Mouse (Mus musculus) left cerebral cortex, adult 11 months (tissue): ENCODE measurements at regions not wholly inside any gene's neighbourhood (a gene's known extent, or its start where the extent isn't known, plus 50 kb on each side); places are given as distances from the start of the nearest gene placed in this dataset.
A peak's percentile ranks its signal among the peaks of the same experiment; 100 is the strongest.

Source experiments
- DNase-seq: peaks from one replicate; pipeline ENCODE4 v3.0.0; 2022; ENCODE audit warnings: low spot score

DNA sequence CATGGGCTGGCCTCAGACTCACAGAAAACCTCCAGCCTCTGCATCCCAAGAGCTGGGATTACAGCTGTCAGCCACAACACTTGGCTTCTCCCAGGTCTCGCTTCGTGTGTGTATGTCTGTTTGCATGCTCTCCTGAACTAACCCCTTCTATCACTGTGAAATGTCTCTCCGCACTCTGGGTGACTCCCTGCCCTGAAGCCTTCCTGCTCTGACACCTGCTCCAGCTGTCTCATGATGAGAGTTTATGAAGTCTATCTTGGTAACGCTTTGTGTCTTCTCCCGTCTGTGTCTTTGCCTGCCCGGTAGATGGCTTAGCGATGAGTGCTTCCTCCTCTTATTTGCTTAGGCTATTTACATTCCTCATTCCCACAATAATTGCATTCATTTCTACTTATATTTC, 133.0 kb downstream of the Ndufa10 start:
- no peak for DNase-seq

DNA sequence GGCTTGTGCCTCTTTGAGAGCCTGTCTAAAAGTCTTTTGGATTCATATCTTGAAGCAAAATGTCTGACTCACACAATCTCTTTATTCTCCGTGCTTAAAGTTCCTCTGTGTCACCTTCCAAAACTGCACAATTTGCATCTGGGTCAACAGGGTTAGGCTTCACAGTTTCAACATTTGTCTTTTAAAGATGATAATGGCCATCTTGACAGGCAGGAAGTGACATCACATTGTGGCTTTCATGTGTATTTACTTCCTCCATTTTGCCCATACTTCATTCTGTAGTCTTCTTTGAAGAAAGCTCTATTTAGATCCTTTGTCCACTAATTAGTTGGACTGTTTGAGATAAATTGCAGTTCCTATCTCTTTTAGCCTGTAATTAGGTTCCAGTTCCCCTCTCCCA, 135.1 kb downstream of the Ndufa10 start:
- no peak for DNase-seq

DNA sequence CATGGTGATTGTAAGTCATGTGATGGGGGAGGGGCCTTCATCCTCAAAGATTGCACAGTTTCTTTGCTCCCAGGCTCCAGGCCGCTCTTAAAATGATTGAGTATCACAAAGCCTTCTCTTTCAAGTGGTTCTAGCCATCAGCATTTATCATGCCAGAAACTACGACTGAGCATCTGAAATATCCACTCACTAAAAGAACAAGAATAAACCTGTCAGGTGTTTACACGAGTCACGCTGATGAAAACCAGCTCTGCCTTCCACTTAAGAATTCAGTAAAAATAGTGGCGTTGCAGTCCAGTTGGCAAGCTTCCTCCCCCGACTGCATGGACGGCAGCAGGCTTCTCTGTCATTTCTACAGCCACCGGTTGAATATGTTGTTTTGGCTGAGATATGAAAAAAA, 136.2 kb downstream of the Ndufa10 start:
- DNase-seq = no peak

DNA sequence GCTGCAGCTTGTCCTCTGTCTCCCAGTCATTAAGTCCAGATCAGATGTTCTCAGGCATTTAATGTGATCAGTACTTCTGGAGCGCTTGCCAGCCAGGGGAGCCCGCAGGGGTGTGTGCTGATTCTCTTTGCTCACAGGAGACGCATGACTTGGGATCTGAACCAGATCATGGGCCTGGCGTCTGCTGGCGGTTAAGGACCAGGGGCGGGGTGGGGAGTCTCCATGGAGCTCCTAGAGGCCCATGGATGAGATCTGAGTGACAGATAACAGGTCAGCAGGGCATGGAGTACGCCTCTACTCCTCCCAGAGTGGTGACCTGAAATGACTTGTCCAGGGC, 136.7 kb upstream of the Hdac4 start:
- no peak for DNase-seq

DNA sequence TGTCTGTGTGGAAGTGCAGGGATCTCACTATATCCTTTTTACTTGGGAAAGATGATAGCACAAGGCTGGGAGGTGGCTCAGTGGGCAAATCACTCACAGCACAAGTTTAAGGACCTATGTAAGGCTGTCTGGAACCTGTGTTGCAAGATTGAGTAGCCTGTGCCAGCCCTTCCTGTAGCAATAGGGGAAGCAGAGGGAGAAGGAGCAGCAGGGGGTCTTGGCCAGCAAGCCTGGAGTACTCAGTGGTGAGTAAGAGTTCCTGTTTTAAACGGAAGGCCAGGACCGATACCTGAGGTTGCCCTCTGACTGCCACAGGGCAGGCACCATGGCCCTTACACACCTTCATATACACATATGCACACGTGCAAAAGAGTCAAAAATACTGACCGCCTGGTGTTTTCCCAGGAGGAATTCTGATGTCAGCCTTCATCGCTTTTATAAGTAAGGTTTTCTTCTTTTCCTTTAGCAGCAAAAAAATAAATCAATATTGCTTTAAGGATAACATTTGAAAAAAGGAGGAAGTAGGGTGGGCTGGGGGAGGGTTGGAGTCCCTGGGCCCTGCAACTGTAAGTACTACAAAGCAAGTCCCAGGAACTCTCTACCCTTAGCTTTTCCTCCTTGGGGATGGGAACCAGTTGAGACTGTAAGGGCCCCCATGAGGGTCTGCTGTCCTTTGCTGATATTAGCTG, 136.2 kb upstream of the Hdac4 start:
- no peak for DNase-seq

DNA sequence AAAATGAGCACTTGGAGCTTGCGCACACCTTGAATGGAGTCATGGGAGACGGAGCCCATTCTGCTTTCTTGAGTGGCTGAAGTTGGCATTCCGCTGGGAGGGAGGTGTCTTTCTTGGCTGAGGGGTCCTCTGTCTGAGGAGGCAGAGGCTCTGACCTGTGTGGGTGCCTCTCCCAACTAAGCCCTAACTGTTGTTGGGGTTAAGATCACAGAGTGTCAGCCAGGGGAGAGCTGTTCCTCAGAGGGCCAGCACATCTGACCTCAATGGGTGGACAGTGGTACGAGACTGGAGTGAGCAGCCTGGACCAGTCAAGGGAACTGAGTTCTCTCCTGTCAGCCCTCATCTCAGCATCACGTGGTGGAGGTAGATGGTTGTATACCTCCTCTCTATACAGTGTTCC, 134.7 kb upstream of the Hdac4 start:
- DNase-seq = no peak

DNA sequence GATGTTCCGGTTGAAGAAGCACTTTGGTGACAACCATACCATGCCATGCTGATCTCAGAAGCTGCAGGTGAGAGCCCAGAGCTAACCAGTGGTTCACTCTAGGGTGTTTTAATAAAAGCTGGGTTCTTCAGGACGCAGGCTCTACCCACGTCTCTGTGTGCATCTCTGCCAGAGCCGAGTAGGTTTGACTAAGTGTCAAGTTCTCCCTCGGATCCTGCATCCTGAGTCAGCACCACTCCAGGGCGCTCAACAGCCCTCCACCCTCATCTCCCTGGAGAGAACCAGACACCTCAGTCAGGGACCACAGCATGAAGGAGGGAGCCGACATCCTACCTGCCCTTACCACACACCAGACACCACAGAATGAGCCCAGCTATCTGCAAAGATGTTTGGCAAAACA, 134.0 kb upstream of the Hdac4 start:
- no peak for DNase-seq

DNA sequence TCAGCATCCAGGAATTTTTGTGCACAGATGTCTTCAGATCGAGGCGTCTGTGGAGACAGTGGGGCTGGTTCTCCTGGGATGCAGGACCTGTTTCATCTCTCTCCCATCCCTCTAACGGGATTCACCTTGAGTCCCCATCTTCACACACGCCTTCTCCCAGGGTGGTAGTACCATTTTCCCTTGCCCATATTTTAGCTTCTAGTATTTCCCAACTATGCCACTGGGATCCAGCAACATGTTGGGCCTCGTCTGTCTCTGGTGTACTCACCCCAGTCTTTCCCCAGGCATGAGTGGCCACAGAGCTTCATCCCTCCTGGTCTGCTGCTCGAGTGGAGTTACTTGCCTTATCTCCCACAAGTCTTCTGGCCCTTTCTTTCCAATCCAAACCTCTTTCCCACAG, 131.6 kb upstream of the Hdac4 start:
- no peak for DNase-seq

DNA sequence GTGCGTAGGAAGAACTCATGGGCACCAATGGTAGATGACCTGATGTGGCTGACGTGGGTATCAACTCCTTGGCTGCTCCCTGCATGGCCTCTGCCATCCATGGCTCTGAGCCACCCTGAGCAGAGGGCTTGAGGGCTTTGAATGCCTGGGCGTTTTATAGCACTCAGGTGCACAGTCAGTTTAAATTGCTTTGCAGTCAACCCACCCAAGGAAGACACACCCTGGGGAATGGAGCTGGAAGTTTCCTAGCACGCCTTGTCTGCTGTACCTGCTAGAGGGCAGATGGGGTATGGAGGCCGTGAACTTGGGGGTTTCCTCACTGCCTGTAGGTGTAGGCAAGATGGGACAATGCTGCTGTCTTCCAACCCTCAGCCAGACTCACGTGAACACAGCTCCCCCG, 129.8 kb upstream of the Hdac4 start:
- no peak for DNase-seq

DNA sequence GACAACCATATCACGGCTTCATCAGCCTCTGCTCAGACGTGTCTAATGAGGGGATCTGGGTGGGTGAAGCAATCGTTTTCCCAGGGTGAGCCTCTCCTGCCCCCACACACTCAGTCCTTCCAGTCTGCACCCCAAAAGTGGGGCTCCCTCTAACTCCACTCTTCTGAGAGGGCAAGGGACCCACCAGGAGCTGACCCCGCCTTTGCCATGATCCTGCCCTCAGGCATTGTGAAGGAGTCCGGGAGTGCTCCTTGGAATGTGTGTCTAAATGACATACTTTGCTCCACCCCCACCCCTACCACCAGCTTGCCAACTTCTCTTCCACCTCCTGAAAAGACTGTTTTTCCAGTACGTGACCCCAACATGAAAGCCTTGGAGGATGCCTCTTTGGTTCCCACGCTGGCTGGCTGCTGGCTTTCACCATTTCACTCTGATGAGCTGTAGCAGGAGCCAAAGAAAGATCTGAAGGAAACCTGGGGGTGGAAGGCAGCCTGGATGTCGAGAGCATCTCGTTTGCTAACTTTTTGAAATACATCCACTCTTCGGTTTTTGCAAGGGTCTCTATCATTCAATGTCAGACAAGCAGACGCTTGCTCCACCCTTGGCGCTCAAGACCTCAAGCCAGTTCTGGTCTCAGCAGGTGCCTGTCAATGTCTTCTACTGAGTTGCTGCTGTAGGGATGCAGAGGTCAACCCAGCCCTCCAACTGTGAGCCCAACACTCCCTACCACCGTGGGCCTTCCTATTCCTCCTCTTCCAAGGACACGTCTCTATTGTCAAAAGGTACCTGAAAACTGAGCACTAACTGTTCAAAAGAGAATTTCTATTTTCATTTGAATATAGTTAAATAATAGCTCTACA, 128.8 kb upstream of the Hdac4 start:
- no peak for DNase-seq

DNA sequence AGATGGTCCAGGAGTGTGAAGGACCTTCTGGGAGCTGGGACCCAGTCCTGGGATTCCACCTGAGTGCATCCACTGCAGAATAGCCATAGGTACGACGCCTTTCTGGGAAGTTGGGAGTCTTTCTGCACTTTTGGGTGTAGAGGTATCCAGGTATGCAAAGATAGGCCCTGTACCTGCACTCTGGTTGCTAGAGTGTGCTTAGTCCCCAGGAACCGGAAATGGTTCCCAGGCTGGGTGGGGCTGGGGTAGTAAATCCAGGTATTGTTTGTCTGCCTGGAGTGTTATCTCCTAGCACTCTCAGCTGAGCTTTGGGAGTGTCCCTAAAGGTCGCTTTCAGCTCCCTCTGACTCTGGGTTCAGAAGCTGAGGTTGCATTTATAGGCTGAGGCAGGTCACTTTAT, 121.6 kb upstream of the Hdac4 start:
- DNase-seq = no peak

DNA sequence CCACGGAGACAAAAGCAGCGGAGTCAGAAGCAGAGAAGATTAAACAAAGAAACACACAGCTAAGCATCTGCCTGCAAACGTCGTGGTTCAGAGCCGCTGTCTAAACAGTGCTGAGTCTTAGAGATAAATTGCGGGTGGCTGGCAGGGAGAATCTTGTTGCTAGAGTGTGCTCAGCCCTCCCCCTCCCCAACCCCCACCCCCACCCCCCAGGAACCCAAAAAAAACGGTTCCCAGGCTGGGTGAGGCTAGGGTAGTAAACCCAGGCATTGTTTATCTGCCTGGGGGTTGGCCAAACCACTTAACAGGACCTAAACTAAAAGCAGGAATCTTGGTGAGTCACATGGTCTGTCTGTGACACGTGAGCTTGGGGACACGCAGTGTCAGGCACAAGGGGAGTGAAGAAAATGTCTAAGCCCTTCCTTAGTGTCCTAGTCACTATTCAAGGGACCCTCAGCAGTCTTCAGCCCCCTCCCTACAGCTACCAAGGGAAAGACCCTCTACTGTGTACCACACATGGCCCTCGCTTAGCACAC, 120.8 kb upstream of the Hdac4 start:
- DNase-seq = no peak

DNA sequence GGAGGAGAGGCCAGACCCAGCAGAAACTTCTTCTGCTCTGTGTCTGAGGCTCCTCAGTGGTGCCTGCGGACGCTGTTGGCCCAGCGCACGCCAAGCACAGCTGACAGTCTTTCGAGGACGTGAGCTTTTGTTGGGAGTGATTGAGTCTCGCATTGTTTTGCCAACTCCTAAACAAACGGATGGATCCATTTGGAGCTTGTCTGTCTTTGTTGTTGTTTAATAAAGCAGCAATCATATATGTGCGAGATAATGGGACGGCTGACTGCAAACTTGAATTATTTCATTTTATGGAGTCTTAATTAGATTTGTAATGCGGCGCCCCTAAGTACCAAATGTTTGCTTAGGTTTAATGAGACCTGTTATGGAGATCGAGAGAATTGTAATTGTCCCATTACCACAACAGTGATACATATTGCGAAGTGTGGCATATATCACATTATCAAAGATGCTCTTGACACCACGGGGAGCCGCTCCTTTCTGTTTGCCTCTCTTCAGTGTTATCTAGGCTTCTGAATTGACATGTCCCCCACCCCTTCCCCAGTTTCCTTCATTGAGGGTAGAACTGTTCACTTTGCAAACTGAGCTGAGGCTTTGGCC, 117.6 kb upstream of the Hdac4 start:
- DNase-seq = no peak

DNA sequence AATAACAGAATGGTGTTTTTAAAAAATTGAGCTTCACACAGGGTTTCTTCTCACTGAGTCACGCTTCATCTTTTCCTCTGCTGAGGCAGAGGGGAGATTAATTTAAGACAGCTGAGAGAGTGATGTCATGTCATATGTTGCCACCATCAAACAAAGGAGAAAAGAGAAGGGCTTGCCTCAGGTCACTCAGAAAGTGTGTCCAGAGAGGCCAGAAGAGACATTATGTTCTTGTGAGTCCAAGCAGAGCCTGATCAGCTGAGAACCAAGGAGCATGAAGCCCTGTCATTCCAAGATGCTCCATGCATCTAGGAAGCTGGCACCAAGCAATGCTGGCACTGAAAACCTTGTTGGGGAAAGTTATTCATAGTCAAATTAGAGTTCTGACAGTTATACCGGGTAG, 114.4 kb upstream of the Hdac4 start:
- DNase-seq = no peak

DNA sequence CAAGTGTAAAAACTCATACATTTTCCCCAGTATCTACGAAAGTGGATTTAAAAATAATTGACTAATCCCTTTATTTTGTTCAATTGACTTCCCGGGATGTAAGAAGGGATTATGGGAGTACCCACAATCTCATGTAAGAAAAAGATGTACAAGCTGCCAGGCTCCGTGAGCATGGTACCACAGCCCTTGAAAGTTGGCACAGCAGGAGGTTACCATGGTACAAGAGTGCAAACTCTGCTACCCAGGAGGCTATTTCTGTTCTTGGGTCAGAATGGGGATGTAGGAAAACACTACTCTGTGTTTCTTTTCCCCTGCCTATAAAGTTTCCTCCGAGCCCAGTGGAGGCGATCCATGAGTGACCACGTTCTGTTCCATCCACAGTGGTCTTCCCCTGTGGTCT, 113.9 kb upstream of the Hdac4 start:
- DNase-seq = no peak

DNA sequence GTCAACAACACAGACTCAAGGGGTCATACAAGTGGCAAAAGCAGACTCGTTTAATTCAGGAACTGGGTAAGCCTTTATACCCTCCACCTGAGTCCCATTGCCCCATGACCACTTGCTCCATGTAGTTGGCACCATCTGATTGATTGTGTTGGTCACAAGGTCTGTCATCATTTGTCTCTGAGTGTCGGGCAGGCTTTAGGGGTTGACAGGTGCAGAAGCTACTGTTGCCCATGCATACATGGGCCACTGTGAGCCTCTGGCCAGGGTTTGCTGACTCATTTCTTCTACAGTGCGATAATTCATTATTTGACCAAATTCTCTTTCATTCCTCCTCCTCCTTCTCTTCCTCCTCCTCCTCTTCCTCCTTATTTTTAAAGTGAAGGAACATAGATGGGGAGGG, 113.0 kb upstream of the Hdac4 start:
- no peak for DNase-seq

DNA sequence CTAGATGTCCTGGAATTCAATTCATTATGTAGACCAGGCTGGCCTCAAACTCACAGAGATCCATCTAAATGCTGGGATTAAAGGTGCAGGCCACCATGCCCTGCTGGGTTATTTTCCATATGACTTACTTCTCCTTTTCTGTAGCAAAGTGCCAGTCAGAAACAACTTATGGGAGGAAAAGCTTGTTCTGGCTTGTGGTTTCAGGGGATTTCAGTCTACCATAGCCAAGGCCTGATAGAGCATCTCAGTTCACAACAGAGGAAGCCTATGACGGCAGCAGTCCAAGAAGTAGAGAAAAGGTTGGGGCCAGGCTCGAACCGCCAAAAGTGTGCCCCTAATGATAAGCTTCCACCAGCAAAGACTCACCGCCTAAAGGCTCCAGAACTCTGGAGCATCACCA, 110.5 kb upstream of the Hdac4 start:
- DNase-seq = no peak

DNA sequence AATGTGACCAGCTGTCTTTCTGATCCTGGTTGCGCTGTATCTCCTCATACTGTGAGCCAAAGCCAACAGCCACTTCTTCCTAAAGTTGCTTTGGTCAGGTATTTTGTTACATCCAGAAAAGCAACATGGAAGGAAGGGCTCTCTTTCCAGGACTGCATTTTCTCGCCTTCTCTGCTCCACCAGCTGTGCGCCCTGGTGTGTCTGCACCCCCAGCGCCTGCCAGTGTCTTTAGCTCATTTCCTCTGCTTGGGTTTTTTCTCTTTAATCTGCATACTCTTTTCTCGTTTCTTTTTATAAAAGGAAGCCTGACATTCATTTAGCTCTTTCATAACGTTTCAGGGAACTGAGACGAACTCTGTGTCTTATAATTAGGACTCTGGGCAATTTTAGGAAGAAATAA, 103.5 kb upstream of the Hdac4 start:
- DNase-seq = peak; percentile 41

DNA sequence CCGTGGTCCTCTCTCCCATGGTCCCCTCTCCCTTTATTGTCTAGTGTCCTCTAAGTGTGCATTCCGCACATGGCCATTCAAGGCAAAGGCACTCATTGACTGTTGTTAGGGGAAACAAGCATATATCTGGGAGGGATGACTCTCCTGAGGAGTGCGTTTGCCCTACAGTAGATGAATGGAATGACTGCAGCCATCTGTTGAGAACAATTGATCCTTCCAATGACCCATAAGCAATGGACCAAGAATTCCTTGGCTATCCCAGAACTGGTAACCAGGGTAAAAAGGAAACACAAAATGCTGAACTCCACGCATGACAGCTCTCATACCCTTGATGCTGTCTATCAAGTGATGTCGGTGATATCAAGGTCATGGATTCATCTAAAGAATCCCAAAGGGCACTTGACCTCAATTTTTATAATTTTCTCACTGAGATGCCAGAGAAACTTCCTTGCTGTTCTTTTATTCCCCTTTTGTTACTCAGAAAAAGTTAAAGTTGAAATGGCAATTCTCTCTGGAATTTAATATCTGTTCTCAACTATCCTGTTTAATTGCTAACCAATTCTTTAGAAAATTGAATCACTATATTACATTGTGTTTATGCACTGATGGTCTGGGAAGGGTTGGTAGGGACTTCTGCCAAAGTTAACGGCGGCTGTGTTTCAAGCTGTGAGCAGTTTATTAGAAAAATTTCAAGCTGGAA, 97.3 kb upstream of the Hdac4 start:
- no peak for DNase-seq

DNA sequence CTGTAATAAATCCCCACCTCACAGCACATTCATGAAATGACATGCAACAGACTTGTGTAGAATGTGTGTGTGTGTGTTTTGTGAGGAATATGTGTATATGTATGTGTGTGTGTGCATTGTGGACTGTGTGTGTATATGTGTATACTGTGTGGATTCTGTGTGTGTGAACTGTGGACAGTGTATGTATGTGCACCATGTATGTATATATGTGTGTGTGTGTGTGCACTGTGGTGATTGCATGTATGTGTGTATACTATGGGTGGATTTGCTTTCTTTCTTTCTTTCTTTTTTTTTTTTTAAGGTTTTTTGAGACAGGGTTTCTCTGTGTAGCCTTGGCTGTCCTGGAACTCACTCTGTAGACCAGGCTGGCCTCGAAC, 91.5 kb upstream of the Hdac4 start:
- no peak for DNase-seq

DNA sequence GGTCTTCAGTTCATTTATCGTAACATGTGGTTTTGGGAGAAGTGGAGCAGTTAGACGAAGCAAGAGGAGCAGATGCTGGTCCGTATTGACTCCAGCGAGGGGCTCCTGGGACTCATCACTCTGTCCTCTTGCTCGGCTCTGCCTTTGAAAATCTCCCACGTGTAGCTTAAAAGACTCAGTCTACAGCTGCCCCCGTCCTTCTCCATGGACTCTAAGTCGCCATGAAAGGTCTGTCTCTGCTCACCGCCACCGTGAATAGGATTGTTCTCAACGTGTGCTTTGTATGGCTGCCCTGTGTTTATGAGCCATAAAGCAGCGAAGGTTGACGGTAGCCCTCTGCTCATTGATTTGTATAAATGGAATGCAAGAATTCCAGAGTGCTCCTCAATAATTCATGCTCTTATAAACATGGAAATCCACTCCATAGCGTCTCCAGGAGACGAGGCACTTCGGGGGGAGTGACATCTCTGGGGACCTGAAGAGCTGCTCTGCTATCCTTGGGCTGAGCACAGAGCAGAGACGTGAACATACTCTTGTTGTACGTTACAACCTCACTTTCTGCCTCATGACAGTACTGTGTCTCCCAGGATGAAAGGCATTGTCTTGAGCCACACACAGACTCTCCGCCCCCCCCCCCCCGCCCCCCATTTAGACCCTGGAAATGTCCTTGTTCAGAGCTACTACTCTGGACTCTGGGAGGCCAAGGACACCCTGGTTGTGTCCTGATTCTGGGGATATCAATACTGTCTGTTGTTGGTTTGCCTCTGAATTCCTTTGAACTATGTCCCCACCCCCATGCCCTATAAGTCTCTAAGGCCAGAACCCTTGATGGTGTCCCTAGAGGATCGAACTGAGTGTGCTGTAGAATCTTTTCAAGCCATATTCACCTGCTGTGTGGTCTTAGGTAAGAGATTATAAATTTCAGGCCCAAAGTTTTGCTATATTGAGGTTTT, 90.8 kb upstream of the Hdac4 start:
- DNase-seq = no peak

DNA sequence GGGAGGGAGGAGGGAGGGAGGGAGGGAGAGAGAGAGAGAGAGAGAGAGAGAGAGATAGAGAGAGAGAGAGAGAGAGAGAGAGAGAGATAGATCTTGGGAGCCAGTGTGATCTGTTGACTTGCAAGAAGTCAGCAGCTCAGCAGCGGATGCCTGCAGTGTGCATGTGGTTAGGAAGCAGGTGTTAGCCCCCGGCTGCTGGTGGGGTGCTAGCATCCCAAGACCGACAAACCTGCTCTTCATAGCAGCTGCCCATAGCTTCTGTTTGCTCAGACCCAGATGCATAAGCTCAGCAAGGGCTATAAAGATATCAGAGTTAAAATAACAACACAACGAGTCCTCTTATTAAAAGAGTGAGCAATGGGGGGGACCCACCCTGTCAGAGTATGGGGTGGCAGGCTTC, 88.7 kb upstream of the Hdac4 start:
- DNase-seq = no peak
